Mouse (Mus musculus) left cerebral cortex, adult 9 months (tissue): Measurements from ENCODE around the gene Gstp3.

Experiments
- DNase-seq, 2 experiments: peaks; one replicate each; pipeline ENCODE4 v3.0.0; 2022; ENCODE audit warnings: low spot score in 2 of 2

Gstp3 gene

GRCm38 (mm10) chr19:4059069-4059740 is at the start of gene Gstp3:
Gene Gstp3, minus strand, starts transcription at chr19:4059569.
- no peak for DNase-seq

GRCm38 (mm10) chr19:4108535-4108934 is 49.2 kb upstream of the Gstp3 start:
- no peak for DNase-seq

GRCm38 (mm10) chr19:4106654-4107053 is 47.3 kb upstream of the Gstp3 start:
- no peak for DNase-seq

- no peak for DNase-seq
Observed at GRCm38 (mm10) chr19:4104675-4105194, 45.4 kb upstream of the Gstp3 start.

- DNase-seq, result no peak
Observed at GRCm38 (mm10) chr19:4103792-4104191, 44.4 kb upstream of the Gstp3 start.

- DNase-seq, result no peak
Observed at GRCm38 (mm10) chr19:4103294-4103693, 43.9 kb upstream of the Gstp3 start.

GRCm38 (mm10) chr19:4102626-4103025 is 43.3 kb upstream of the Gstp3 start:
- no peak for DNase-seq

GRCm38 (mm10) chr19:4102049-4102448 is 42.7 kb upstream of the Gstp3 start:
- no peak for DNase-seq

GRCm38 (mm10) chr19:4101466-4101865 is 42.1 kb upstream of the Gstp3 start:
- no peak for DNase-seq

- peak in 1 of 2 experiments; percentile 69 for DNase-seq
Observed at GRCm38 (mm10) chr19:4100718-4101261, 41.4 kb upstream of the Gstp3 start.

GRCm38 (mm10) chr19:4099837-4100717 is 40.7 kb upstream of the Gstp3 start, which contains the start of gene Pitpnm1:
Gene Pitpnm1, plus strand, starts transcription at chr19:4099998.
- peak in 1 of 2 experiments; percentile 49 for DNase-seq

GRCm38 (mm10) chr19:4099056-4099455 is 39.7 kb upstream of the Gstp3 start:
- DNase-seq, result peak in 1 of 2 experiments; percentile 95

GRCm38 (mm10) chr19:4098426-4098825 is 39.1 kb upstream of the Gstp3 start:
- DNase-seq, result no peak

- no peak for DNase-seq
Observed at GRCm38 (mm10) chr19:4097441-4097825, 38.1 kb upstream of the Gstp3 start.

GRCm38 (mm10) chr19:4096642-4097440 is 37.5 kb upstream of the Gstp3 start, which contains the start of gene Cdk2ap2:
Gene Cdk2ap2, plus strand, starts transcription at chr19:4097182.
- peak; percentile 98 to 100 for DNase-seq

- no peak for DNase-seq
Observed at GRCm38 (mm10) chr19:4095802-4096201, 36.4 kb upstream of the Gstp3 start.

GRCm38 (mm10) chr19:4094774-4095303 is 35.5 kb upstream of the Gstp3 start:
- no peak for DNase-seq

GRCm38 (mm10) chr19:4094348-4094747 is 35.0 kb upstream of the Gstp3 start:
- DNase-seq, result no peak

GRCm38 (mm10) chr19:4093772-4094171 is 34.4 kb upstream of the Gstp3 start:
- DNase-seq, result no peak

GRCm38 (mm10) chr19:4092750-4093149 is 33.4 kb upstream of the Gstp3 start:
- DNase-seq, result no peak

GRCm38 (mm10) chr19:4091383-4091782 is 32.0 kb upstream of the Gstp3 start:
- no peak for DNase-seq
